Mouse (Mus musculus) forebrain, postnatal 0 days (tissue): ENCODE results near the gene Dgki. TPM values are rescaled to one million over a fixed set of nuclear protein-coding genes. Genes with fewer than 3 reads are reported as not detected.

Experiments
- ATAC-seq: fragments of 200-750 bp; cut with Nextera tagmentation; 2 replicates; pipeline ENCODE4 v1.8.0; 2017; ENCODE audit warnings: mild to moderate bottlenecking, moderate library complexity
- DNase-seq: peaks from one replicate; pipeline ENCODE4 v3.0.0-alpha.2; 2015
- H3K27ac ChIP-seq: fragments of 300-500 bp; sonication (generic); 2 replicates; pipeline ENCODE4 v1.5.1; 2014; ENCODE audit warnings: low read depth, mild to moderate bottlenecking, antibody characterized with exemption, low read length, moderate library complexity, mixed read lengths
- H3K27me3 ChIP-seq: fragments of 300-500 bp; sonication (generic); 2 replicates; pipeline ENCODE4 v1.6.1; 2014; ENCODE audit warnings: mild to moderate bottlenecking, low read length, mixed read lengths; ENCODE audit not compliant: insufficient read depth
- H3K36me3 ChIP-seq: fragments of 300-500 bp; sonication (generic); 2 replicates; pipeline ENCODE4 v1.6.1; 2014; ENCODE audit warnings: mild to moderate bottlenecking, moderate library complexity; ENCODE audit not compliant: insufficient read depth
- H3K4me1 ChIP-seq: fragments of 300-500 bp; sonication (generic); 2 replicates; pipeline ENCODE4 v1.6.1; 2014; ENCODE audit warnings: antibody characterized with exemption; ENCODE audit not compliant: insufficient read depth
- H3K4me2 ChIP-seq: fragments of 300-500 bp; sonication (generic); 2 replicates; pipeline ENCODE4 v1.6.1; 2014; ENCODE audit warnings: low read depth, mild to moderate bottlenecking, moderate library complexity
- H3K4me3 ChIP-seq: fragments of 300-500 bp; sonication (generic); 2 replicates; pipeline ENCODE4 v1.5.1; 2014; ENCODE audit warnings: low read depth, low read length, mixed read lengths
- H3K9ac ChIP-seq: fragments of 300-500 bp; sonication (generic); 2 replicates; pipeline ENCODE4 v1.6.1; 2014; ENCODE audit warnings: mild to moderate bottlenecking
- H3K9me3 ChIP-seq: fragments of 300-500 bp; sonication (generic); 2 replicates; pipeline ENCODE4 v1.6.1; 2016; ENCODE audit warnings: low read length
- CTCF ChIP-seq: sonication (generic); IDR thresholded peaks from 2 replicates; pipeline ENCODE4 v1.5.1; 2016; ENCODE audit warnings: antibody characterized with exemption, control low read depth, low read depth
- WGBS: fragments of 180-500 bp; shearing (Covaris S2); extraction: QIAGEN DNeasy Blood & Tissue Kit; methylation state at CpG from one replicate; pipeline ENCODE4 v1.1.7; 2014; 5-methylcytosine and 5-hydroxymethylcytosine counted together
- polyA plus RNA-seq: library from polyadenylated mRNA; unstranded; fragments of >200 nt; fragmentation: Nextera tagmentation; extraction: Ambion mirVana; gene quantifications from 2 replicates; pipeline ENCODE4 v1.2.1, GENCODE M21; 2015
- total RNA-seq: library from RNA; depleted of rRNA; stranded (reverse); fragments of >200 nt; gene quantifications from 2 replicates; pipeline ENCODE4 v1.2.3, GENCODE M21; 2014; rRNA removed

The Dgki gene
- 30.2 and 34.0 TPM in 2 replicates for total RNA-seq
- 3.3 and 5.5 TPM in 2 replicates for polyA plus RNA-seq

GRCm38 (mm10) chr6:37299562-37300390 lies at the start of gene Dgki:
Dgki (minus strand) TSS chr6:37300184.
- Histone ChIP-seq H3K27me3 (no peaks in the 10 kb centered on the region), H3K9ac (peak within 1 kb of the TSS; percentile 83), H3K4me3 (peak within 1 kb of the TSS; percentile 80), H3K4me2 (peak within 1 kb of the TSS; percentile 69), H3K27ac (peak within 1 kb of the TSS; percentile 85), H3K9me3 (no peaks in the 10 kb centered on the region), H3K4me1 (peaks cover 17% of the 10 kb centered on the region), H3K36me3 (no peaks in the 10 kb centered on the region; the same call in 1 of the 2 replicates)
- TF ChIP-seq CTCF: no peak
- under 1% methylated on average over 63 of the region's 65 CpGs for WGBS
- DNase-seq: peak; percentile 90
- ATAC-seq: peak; percentile 97

DNA sequence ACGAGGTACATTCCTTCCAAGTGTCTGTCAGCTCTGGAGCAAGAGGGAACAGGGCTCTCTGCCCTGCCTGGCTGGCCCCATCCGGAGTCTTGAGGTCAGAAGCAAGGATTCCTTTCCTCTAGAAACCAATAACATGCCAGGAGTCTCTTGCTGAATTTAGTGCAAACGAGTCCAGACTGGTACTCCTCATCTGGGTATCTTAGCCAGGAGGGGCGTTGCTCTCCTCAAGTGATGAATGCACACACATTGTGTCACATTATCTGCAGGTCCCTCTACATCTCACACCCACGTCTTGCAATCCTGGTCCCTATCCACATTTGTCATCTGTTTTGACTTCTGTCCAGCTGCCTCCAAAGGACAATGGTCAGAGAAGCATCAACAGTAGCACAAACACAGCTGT lies 47.6 kb upstream of the Dgki start:
- Histone ChIP-seq H3K9me3 (no peaks in the 10 kb centered on the region), H3K4me2 (no peak overlapping the region), H3K4me1 (no peaks in the 10 kb centered on the region), H3K9ac (no peak overlapping the region), H3K27me3 (no peaks in the 10 kb centered on the region), H3K27ac (no peak overlapping the region), H3K4me3 (no peak overlapping the region), H3K36me3 (no peaks in the 10 kb centered on the region)
- DNase-seq: no peak
- WGBS: 85% methylated on average over 5 of the region's 5 CpGs
- no peak for ATAC-seq
- TF ChIP-seq CTCF: no peak

GRCm38 (mm10) chr6:37338055-37338454 lies 38.1 kb upstream of the Dgki start:
- Histone ChIP-seq H3K9me3 (no peaks in the 10 kb centered on the region), H3K27ac (no peak overlapping the region), H3K9ac (no peak overlapping the region), H3K27me3 (no peaks in the 10 kb centered on the region), H3K36me3 (no peaks in the 10 kb centered on the region), H3K4me1 (peaks cover 6% of the 10 kb centered on the region; the same call in 1 of the 2 replicates), H3K4me2 (no peak overlapping the region), H3K4me3 (no peak overlapping the region)
- WGBS: 83% methylated on average over 5 of the region's 5 CpGs
- ATAC-seq (no peak), DNase-seq (no peak)
- TF ChIP-seq CTCF: no peak

GRCm38 (mm10) chr6:37336831-37337260 lies 36.9 kb upstream of the Dgki start:
- no peak for DNase-seq
- H3K4me2 ChIP-seq: no peak overlapping the region
- H3K36me3 ChIP-seq: no peaks in the 10 kb centered on the region
- H3K4me3 ChIP-seq: no peak overlapping the region
- H3K9me3 ChIP-seq: no peaks in the 10 kb centered on the region
- peak; percentile 61 for ATAC-seq
- no peak for TF ChIP-seq CTCF
- H3K27ac ChIP-seq: peak overlapping the region; percentile 54; the same call in 1 of the 2 replicates
- 13% methylated on average over 5 of the region's 5 CpGs for WGBS
- H3K27me3 ChIP-seq: no peaks in the 10 kb centered on the region
- peak overlapping the region; percentile 10; the same call in 1 of the 2 replicates for H3K9ac ChIP-seq
- H3K4me1 ChIP-seq: peaks cover 6% of the 10 kb centered on the region; the same call in 1 of the 2 replicates

- no peaks in the 10 kb centered on the region for H3K27me3 ChIP-seq
- 50% methylated on average over 7 of the region's 7 CpGs for WGBS
- DNase-seq (no peak), ATAC-seq (peak; percentile 32; the same call in 1 of the 2 replicates)
- H3K9me3 ChIP-seq: no peaks in the 10 kb centered on the region
- H3K9ac ChIP-seq: no peak overlapping the region; the same call in 1 of the 2 replicates
- no peaks in the 10 kb centered on the region for H3K36me3 ChIP-seq
- no peak for TF ChIP-seq CTCF
- no peak overlapping the region for H3K4me2 ChIP-seq
- H3K4me3 ChIP-seq: no peak overlapping the region
- H3K4me1 ChIP-seq: peaks cover 7% of the 10 kb centered on the region; the same call in 1 of the 2 replicates
- H3K27ac ChIP-seq: no peak overlapping the region
Measured at GRCm38 (mm10) chr6:37336381-37336780, 36.4 kb upstream of the Dgki start.

GRCm38 (mm10) chr6:37332846-37333245 lies 32.9 kb upstream of the Dgki start:
- H3K4me2 ChIP-seq: no peak overlapping the region
- no peak for TF ChIP-seq CTCF
- no peak overlapping the region for H3K27ac ChIP-seq
- H3K27me3 ChIP-seq: no peaks in the 10 kb centered on the region
- H3K4me3 ChIP-seq: no peak overlapping the region
- no peak overlapping the region for H3K9ac ChIP-seq
- ATAC-seq: no peak
- DNase-seq: no peak
- no peaks in the 10 kb centered on the region for H3K36me3 ChIP-seq
- WGBS: 82% methylated on average over 10 of the region's 10 CpGs
- H3K9me3 ChIP-seq: no peaks in the 10 kb centered on the region
- H3K4me1 ChIP-seq: peaks cover 16% of the 10 kb centered on the region
